Mouse (Mus musculus): ENCODE results near the gene Inka2. TPM values are rescaled to one million over a fixed set of nuclear protein-coding genes. Genes with fewer than 3 reads are reported as not detected.
A peak's percentile ranks its signal among the peaks of the same experiment; 100 is the strongest.

The Inka2 gene
- polyA plus RNA-seq, 1 experiment from 2014 or later, result 0.36 TPM

- no peak overlapping the region for H3K27ac ChIP-seq (ENCODE audit: low read depth, low read length)
- no peak overlapping the region for H3K4me3 ChIP-seq (ENCODE audit: low read depth, low read length)
- H3K9ac ChIP-seq (ENCODE audit: low read depth, low read length), result no peak overlapping the region
- H3K27me3 ChIP-seq (replicated peaks; ENCODE audit: control insufficient read depth, insufficient read depth, low read length), result no peaks in the 10 kb centered on the region
- H3K36me3 ChIP-seq (ENCODE audit: control insufficient read depth, insufficient read depth, low read length), result no peaks in the 10 kb centered on the region
- DNase-seq (ENCODE audit: low spot score), result peak; percentile 31
- ATAC-seq (replicated peaks; ENCODE audit: low FRiP score), result no peak
- no peaks in the 10 kb centered on the region for H3K4me1 ChIP-seq (replicated peaks; ENCODE audit: control insufficient read depth, insufficient read depth, low read length)
- no peaks in the 10 kb centered on the region for H3K9me3 ChIP-seq (ENCODE audit: control insufficient read depth, low read length)
- 47% methylated on average over 8 of the region's 8 CpGs for WGBS
- H3K4me2 ChIP-seq, result no peak overlapping the region
Observed at GRCm38 (mm10) chr3:105714091-105714819, 9.9 kb downstream of the Inka2 start.

GRCm38 (mm10) chr3:105714820-105715167 lies 10.4 kb downstream of the Inka2 start:
- H3K9ac ChIP-seq (ENCODE audit: low read depth, low read length), result no peak overlapping the region
- H3K9me3 ChIP-seq (ENCODE audit: control insufficient read depth, low read length), result no peaks in the 10 kb centered on the region
- H3K27ac ChIP-seq (ENCODE audit: low read depth, low read length), result no peak overlapping the region
- H3K4me1 ChIP-seq (replicated peaks; ENCODE audit: control insufficient read depth, insufficient read depth, low read length), result no peaks in the 10 kb centered on the region
- ATAC-seq (replicated peaks; ENCODE audit: low FRiP score) (no peak), DNase-seq (ENCODE audit: low spot score) (no peak)
- H3K4me3 ChIP-seq (ENCODE audit: low read depth, low read length), result no peak overlapping the region
- no peaks in the 10 kb centered on the region for H3K36me3 ChIP-seq (ENCODE audit: control insufficient read depth, insufficient read depth, low read length)
- no peaks in the 10 kb centered on the region for H3K27me3 ChIP-seq (replicated peaks; ENCODE audit: control insufficient read depth, insufficient read depth, low read length)
- no peak overlapping the region for H3K4me2 ChIP-seq

- WGBS, result 64% methylated on average over 18 of the region's 18 CpGs
- no peak overlapping the region for H3K4me3 ChIP-seq (ENCODE audit: low read depth, low read length)
Observed at GRCm38 (mm10) chr3:105716353-105717000, 12.1 kb downstream of the Inka2 start.

GRCm38 (mm10) chr3:105717856-105718555 lies 13.6 kb downstream of the Inka2 start:
- H3K36me3 ChIP-seq (ENCODE audit: control insufficient read depth, insufficient read depth, low read length), result no peaks in the 10 kb centered on the region
- H3K4me2 ChIP-seq, result no peak overlapping the region
- H3K27ac ChIP-seq (ENCODE audit: low read depth, low read length), result no peak overlapping the region
- H3K4me1 ChIP-seq (replicated peaks; ENCODE audit: control insufficient read depth, insufficient read depth, low read length), result no peaks in the 10 kb centered on the region
- no peaks in the 10 kb centered on the region for H3K27me3 ChIP-seq (replicated peaks; ENCODE audit: control insufficient read depth, insufficient read depth, low read length)
- H3K4me3 ChIP-seq (ENCODE audit: low read depth, low read length), result no peak overlapping the region
- ATAC-seq (replicated peaks; ENCODE audit: low FRiP score) (no peak), DNase-seq (ENCODE audit: low spot score) (peak; percentile 31)
- no peak overlapping the region for H3K9ac ChIP-seq (ENCODE audit: low read depth, low read length)
- WGBS, result 72% methylated on average over 11 of the region's 11 CpGs
- no peaks in the 10 kb centered on the region for H3K9me3 ChIP-seq (ENCODE audit: control insufficient read depth, low read length)

More at GRCm38 (mm10) chr3:105716353-105717000, 12.1 kb downstream of the Inka2 start:
- H3K9ac ChIP-seq (ENCODE audit: low read depth, low read length), result no peak overlapping the region
- ATAC-seq (replicated peaks; ENCODE audit: low FRiP score) (no peak), DNase-seq (ENCODE audit: low spot score) (peak; percentile 29)
- no peaks in the 10 kb centered on the region for H3K36me3 ChIP-seq (ENCODE audit: control insufficient read depth, insufficient read depth, low read length)
- H3K27me3 ChIP-seq (replicated peaks; ENCODE audit: control insufficient read depth, insufficient read depth, low read length), result no peaks in the 10 kb centered on the region
- no peak overlapping the region for H3K4me2 ChIP-seq
- no peaks in the 10 kb centered on the region for H3K4me1 ChIP-seq (replicated peaks; ENCODE audit: control insufficient read depth, insufficient read depth, low read length)
- H3K9me3 ChIP-seq (ENCODE audit: control insufficient read depth, low read length), result no peaks in the 10 kb centered on the region
- H3K27ac ChIP-seq (ENCODE audit: low read depth, low read length), result no peak overlapping the region

- Histone ChIP-seq H3K27ac (ENCODE audit: low read depth, low read length) (no peak overlapping the region), H3K4me1 (replicated peaks; ENCODE audit: control insufficient read depth, insufficient read depth, low read length) (no peaks in the 10 kb centered on the region), H3K4me2 (no peak overlapping the region), H3K9me3 (ENCODE audit: control insufficient read depth, low read length) (no peaks in the 10 kb centered on the region), H3K4me3 (ENCODE audit: low read depth, low read length) (no peak overlapping the region), H3K9ac (ENCODE audit: low read depth, low read length) (no peak overlapping the region), H3K27me3 (replicated peaks; ENCODE audit: control insufficient read depth, insufficient read depth, low read length) (no peaks in the 10 kb centered on the region), H3K36me3 (ENCODE audit: control insufficient read depth, insufficient read depth, low read length) (no peaks in the 10 kb centered on the region)
- WGBS, result 20% methylated on average over 4 of the region's 4 CpGs
- DNase-seq (ENCODE audit: low spot score), result peak; percentile 30
- ATAC-seq (replicated peaks; ENCODE audit: low FRiP score), result no peak
Observed at GRCm38 (mm10) chr3:105718746-105719145, 14.3 kb downstream of the Inka2 start.

- H3K4me3 ChIP-seq (ENCODE audit: low read depth, low read length), result no peak overlapping the region
- no peak overlapping the region for H3K4me2 ChIP-seq
- no peak overlapping the region for H3K27ac ChIP-seq (ENCODE audit: low read depth, low read length)
- H3K36me3 ChIP-seq (ENCODE audit: control insufficient read depth, insufficient read depth, low read length), result no peaks in the 10 kb centered on the region
- DNase-seq (ENCODE audit: low spot score), result peak; percentile 20
- no peak for ATAC-seq (replicated peaks; ENCODE audit: low FRiP score)
- 57% methylated on average over 4 of the region's 4 CpGs for WGBS
- no peaks in the 10 kb centered on the region for H3K27me3 ChIP-seq (replicated peaks; ENCODE audit: control insufficient read depth, insufficient read depth, low read length)
- no peak overlapping the region for H3K9ac ChIP-seq (ENCODE audit: low read depth, low read length)
- H3K9me3 ChIP-seq (ENCODE audit: control insufficient read depth, low read length), result no peaks in the 10 kb centered on the region
- no peaks in the 10 kb centered on the region for H3K4me1 ChIP-seq (replicated peaks; ENCODE audit: control insufficient read depth, insufficient read depth, low read length)
Observed at GRCm38 (mm10) chr3:105719979-105720378, 15.6 kb downstream of the Inka2 start.

- Histone ChIP-seq H3K9ac (ENCODE audit: low read depth, low read length) (no peak overlapping the region), H3K27me3 (replicated peaks; ENCODE audit: control insufficient read depth, insufficient read depth, low read length) (no peaks in the 10 kb centered on the region), H3K4me1 (replicated peaks; ENCODE audit: control insufficient read depth, insufficient read depth, low read length) (no peaks in the 10 kb centered on the region), H3K9me3 (ENCODE audit: control insufficient read depth, low read length) (no peaks in the 10 kb centered on the region), H3K36me3 (ENCODE audit: control insufficient read depth, insufficient read depth, low read length) (no peaks in the 10 kb centered on the region), H3K4me3 (ENCODE audit: low read depth, low read length) (no peak overlapping the region), H3K27ac (ENCODE audit: low read depth, low read length) (no peak overlapping the region), H3K4me2 (no peak overlapping the region)
- no peak for ATAC-seq (replicated peaks; ENCODE audit: low FRiP score)
- WGBS, result 60% methylated on average over 4 of the region's 4 CpGs
- no peak for DNase-seq (ENCODE audit: low spot score)
Observed at GRCm38 (mm10) chr3:105720514-105720913, 16.1 kb downstream of the Inka2 start.

GRCm38 (mm10) chr3:105721681-105722201 lies 17.3 kb downstream of the Inka2 start:
- Histone ChIP-seq H3K9me3 (ENCODE audit: control insufficient read depth, low read length) (no peaks in the 10 kb centered on the region), H3K36me3 (ENCODE audit: control insufficient read depth, insufficient read depth, low read length) (no peaks in the 10 kb centered on the region), H3K9ac (ENCODE audit: low read depth, low read length) (no peak overlapping the region), H3K27ac (ENCODE audit: low read depth, low read length) (no peak overlapping the region), H3K4me1 (replicated peaks; ENCODE audit: control insufficient read depth, insufficient read depth, low read length) (no peaks in the 10 kb centered on the region), H3K4me2 (no peak overlapping the region), H3K4me3 (ENCODE audit: low read depth, low read length) (no peak overlapping the region), H3K27me3 (replicated peaks; ENCODE audit: control insufficient read depth, insufficient read depth, low read length) (no peaks in the 10 kb centered on the region)
- no peak for DNase-seq (ENCODE audit: low spot score)
- 69% methylated on average over 2 of the region's 2 CpGs for WGBS
- ATAC-seq (replicated peaks; ENCODE audit: low FRiP score), result no peak; the same call in 1 of the 2 replicates
